Mouse (Mus musculus) kidney, postnatal 0 days (tissue): Measurements from ENCODE around the gene Rftn1. TPM values are rescaled to one million over a fixed set of nuclear protein-coding genes. Genes with fewer than 3 reads are reported as not detected.

Experiments
- ATAC-seq: fragments of 200-750 bp; cut with Nextera tagmentation; replicated peaks from 2 replicates; pipeline ENCODE4 v1.8.0; 2017; ENCODE audit warnings: low read depth, moderate number of reproducible peaks, moderate TSS enrichment, moderate library complexity; ENCODE audit not compliant: low FRiP score
- DNase-seq: peaks from one replicate; pipeline ENCODE4 v3.0.0-alpha.2; 2016; ENCODE audit warnings: low spot score
- H3K27ac ChIP-seq: fragments of 300-500 bp; sonication (generic); 2 replicates; pipeline ENCODE4 v1.5.1; 2014; ENCODE audit warnings: mild to moderate bottlenecking
- H3K27me3 ChIP-seq: fragments of 300-500 bp; sonication (generic); 2 replicates; pipeline ENCODE4 v1.6.1; 2014; ENCODE audit warnings: low read length, mixed read lengths; ENCODE audit not compliant: insufficient read depth
- H3K36me3 ChIP-seq: fragments of 300-500 bp; sonication (generic); 2 replicates; pipeline ENCODE4 v1.6.1; 2014; ENCODE audit warnings: low read length, mixed read lengths; ENCODE audit not compliant: insufficient read depth
- H3K4me1 ChIP-seq: fragments of 300-500 bp; sonication (generic); replicated peaks from 2 replicates; pipeline ENCODE4 v1.6.1; 2014; ENCODE audit warnings: antibody characterized with exemption, low read length, mixed read lengths; ENCODE audit not compliant: insufficient read depth
- H3K4me2 ChIP-seq: fragments of 300-500 bp; sonication (generic); 2 replicates; pipeline ENCODE4 v1.6.1; 2014; ENCODE audit warnings: mild to moderate bottlenecking, low read length, moderate library complexity, mixed read lengths
- H3K4me3 ChIP-seq: fragments of 300-500 bp; sonication (generic); replicated peaks from 2 replicates; pipeline ENCODE4 v1.5.1; 2014; ENCODE audit warnings: low read depth, low read length
- H3K9ac ChIP-seq: fragments of 300-500 bp; sonication (generic); 2 replicates; pipeline ENCODE4 v1.6.1; 2014; ENCODE audit warnings: low read depth, low read length
- H3K9me3 ChIP-seq: fragments of 300-500 bp; sonication (generic); replicated peaks from 2 replicates; pipeline ENCODE4 v1.6.1; 2016; ENCODE audit warnings: low read length, inconsistent platforms, mixed read lengths
- CTCF ChIP-seq: IDR thresholded peaks from 2 replicates; pipeline ENCODE4 v1.5.1; 2016; ENCODE audit warnings: antibody characterized with exemption, low read depth, mild to moderate bottlenecking, moderate library complexity
- WGBS: fragments of 180-500 bp; shearing (Covaris S2); extraction: QIAGEN DNeasy Blood & Tissue Kit; methylation state at CpG from one replicate; pipeline ENCODE4 v1.1.7; 2014; 5-methylcytosine and 5-hydroxymethylcytosine counted together
- polyA plus RNA-seq: library from polyadenylated mRNA; unstranded; fragments of >200 nt; fragmentation: Nextera tagmentation; extraction: Ambion mirVana; gene quantifications from 2 replicates; pipeline ENCODE4 v1.2.1, GENCODE M21; 2015

The Rftn1 gene
- polyA plus RNA-seq, 1 experiment from 2014 or later = 11.8 TPM

- Histone ChIP-seq H3K9ac (no peak overlapping the region), H3K4me1 (no peaks in the 10 kb centered on the region), H3K4me3 (no peak overlapping the region), H3K36me3 (no peaks in the 10 kb centered on the region), H3K4me2 (no peak overlapping the region), H3K27me3 (no peaks in the 10 kb centered on the region), H3K27ac (no peak overlapping the region), H3K9me3 (no peaks in the 10 kb centered on the region)
- 84% methylated on average over 13 of the region's 13 CpGs for WGBS
- no peak for ATAC-seq
- no peak for TF ChIP-seq CTCF
- no peak for DNase-seq
Measured at GRCm38 (mm10) chr17:50031548-50032491, 158.7 kb downstream of the Rftn1 start.

- Histone ChIP-seq H3K27me3 (no peaks in the 10 kb centered on the region), H3K36me3 (no peaks in the 10 kb centered on the region), H3K27ac (no peak overlapping the region), H3K9ac (no peak overlapping the region), H3K9me3 (no peaks in the 10 kb centered on the region), H3K4me3 (no peak overlapping the region), H3K4me2 (no peak overlapping the region), H3K4me1 (no peaks in the 10 kb centered on the region)
- 57% methylated on average over 1 of the region's 1 CpGs for WGBS
- ATAC-seq (no peak), DNase-seq (no peak)
- TF ChIP-seq CTCF = no peak
Measured at GRCm38 (mm10) chr17:50025651-50026050, 164.8 kb downstream of the Rftn1 start.

- Histone ChIP-seq H3K27ac (no peak overlapping the region), H3K4me2 (no peak overlapping the region), H3K9ac (no peak overlapping the region), H3K27me3 (no peaks in the 10 kb centered on the region), H3K9me3 (no peaks in the 10 kb centered on the region), H3K4me3 (no peak overlapping the region), H3K4me1 (no peaks in the 10 kb centered on the region), H3K36me3 (no peaks in the 10 kb centered on the region)
- 39% methylated on average over 4 of the region's 4 CpGs for WGBS
- no peak for TF ChIP-seq CTCF
- no peak for ATAC-seq
- no peak for DNase-seq
Measured at GRCm38 (mm10) chr17:50025173-50025626, 165.3 kb downstream of the Rftn1 start.

- Histone ChIP-seq H3K27me3 (no peaks in the 10 kb centered on the region), H3K4me3 (no peak overlapping the region), H3K27ac (no peak overlapping the region), H3K4me1 (no peaks in the 10 kb centered on the region), H3K4me2 (no peak overlapping the region), H3K9me3 (no peaks in the 10 kb centered on the region), H3K36me3 (no peaks in the 10 kb centered on the region), H3K9ac (no peak overlapping the region)
- DNase-seq (no peak), ATAC-seq (no peak)
- no peak for TF ChIP-seq CTCF
- 58% methylated on average over 4 of the region's 4 CpGs for WGBS
Measured at GRCm38 (mm10) chr17:50021400-50021799, 169.1 kb downstream of the Rftn1 start.

- WGBS = 54% methylated on average over 16 of the region's 16 CpGs
- no peaks in the 10 kb centered on the region for H3K27me3 ChIP-seq
- DNase-seq (no peak), ATAC-seq (no peak)
- no peak for TF ChIP-seq CTCF
- H3K27ac ChIP-seq = no peak overlapping the region
- H3K4me3 ChIP-seq = no peak overlapping the region
- no peak overlapping the region for H3K9ac ChIP-seq
- H3K36me3 ChIP-seq = no peaks in the 10 kb centered on the region
- H3K9me3 ChIP-seq = no peaks in the 10 kb centered on the region
- no peaks in the 10 kb centered on the region for H3K4me1 ChIP-seq
- H3K4me2 ChIP-seq = no peak overlapping the region
Measured at GRCm38 (mm10) chr17:50020211-50021001, 170.1 kb downstream of the Rftn1 start.

- H3K4me1 ChIP-seq = no peaks in the 10 kb centered on the region
- no peak overlapping the region for H3K9ac ChIP-seq
- no peak for TF ChIP-seq CTCF
- H3K9me3 ChIP-seq = no peaks in the 10 kb centered on the region
- 87% methylated on average over 3 of the region's 3 CpGs for WGBS
- H3K4me3 ChIP-seq = no peak overlapping the region
- ATAC-seq (no peak), DNase-seq (no peak)
- H3K36me3 ChIP-seq = no peaks in the 10 kb centered on the region
- no peak overlapping the region for H3K4me2 ChIP-seq
- no peak overlapping the region for H3K27ac ChIP-seq
- H3K27me3 ChIP-seq = no peaks in the 10 kb centered on the region
Measured at GRCm38 (mm10) chr17:50019819-50020210, 170.7 kb downstream of the Rftn1 start.
